Mouse (Mus musculus): ENCODE measurements around the gene Rpl29.

The Rpl29 gene

GRCm38 (mm10) chr9:106470991-106471750 lies 41.9 kb downstream of the Rpl29 start:
- DNase-seq (ENCODE audit: extremely low spot score, low read depth, low spot score): no peak

- DNase-seq (ENCODE audit: extremely low spot score, low read depth, low spot score): no peak
Measured at GRCm38 (mm10) chr9:106471892-106472291, 42.6 kb downstream of the Rpl29 start.

- no peak for DNase-seq (ENCODE audit: extremely low spot score, low read depth, low spot score)
Measured at GRCm38 (mm10) chr9:106472321-106472720, 43.1 kb downstream of the Rpl29 start.

- DNase-seq (ENCODE audit: extremely low spot score, low read depth, low spot score): no peak
Measured at GRCm38 (mm10) chr9:106473081-106473752, 44.0 kb downstream of the Rpl29 start.

- no peak for DNase-seq (ENCODE audit: extremely low spot score, low read depth, low spot score)
Measured at GRCm38 (mm10) chr9:106473753-106474105, 44.5 kb downstream of the Rpl29 start.

- no peak for DNase-seq (ENCODE audit: extremely low spot score, low read depth, low spot score)
Measured at GRCm38 (mm10) chr9:106474456-106474855, 45.2 kb downstream of the Rpl29 start.

GRCm38 (mm10) chr9:106475046-106475445 lies 45.8 kb downstream of the Rpl29 start:
- DNase-seq (ENCODE audit: extremely low spot score, low read depth, low spot score): no peak

- no peak for DNase-seq (ENCODE audit: extremely low spot score, low read depth, low spot score)
Measured at GRCm38 (mm10) chr9:106475663-106476001, 46.4 kb downstream of the Rpl29 start, which contains the start of gene Rrp9. TSS of gene Rrp9 (plus strand) at chr9:106475963.

- no peak for DNase-seq (ENCODE audit: extremely low spot score, low read depth, low spot score)
Measured at GRCm38 (mm10) chr9:106476002-106476923, 47.0 kb downstream of the Rpl29 start.

- DNase-seq (ENCODE audit: extremely low spot score, low read depth, low spot score): peak; percentile 94
Measured at GRCm38 (mm10) chr9:106476924-106477484, 47.8 kb downstream of the Rpl29 start, which contains the start of gene Parp3. TSS of gene Parp3 (minus strand) at chr9:106476949.

- no peak for DNase-seq (ENCODE audit: extremely low spot score, low read depth, low spot score)
Measured at GRCm38 (mm10) chr9:106477649-106478048, 48.4 kb downstream of the Rpl29 start.

GRCm38 (mm10) chr9:106478101-106478500 lies 48.8 kb downstream of the Rpl29 start:
- DNase-seq (ENCODE audit: extremely low spot score, low read depth, low spot score): no peak

GRCm38 (mm10) chr9:106480541-106480940 lies 51.3 kb downstream of the Rpl29 start:
- DNase-seq (ENCODE audit: extremely low spot score, low read depth, low spot score): no peak

GRCm38 (mm10) chr9:106481075-106481474 lies 51.8 kb downstream of the Rpl29 start:
- no peak for DNase-seq (ENCODE audit: extremely low spot score, low read depth, low spot score)
